Mouse (Mus musculus) right cerebral cortex, postnatal 36 days (tissue): ENCODE measurements at regions not wholly inside any gene's neighbourhood (a gene's known extent, or its start where the extent isn't known, plus 50 kb on each side); places are given as distances from the start of the nearest gene placed in this dataset.
"Not testable (repeated sequence)": the region's sequence is repeated elsewhere in the genome, so short reads cannot be mapped to it uniquely, and the experiment has no call there.

ENCODE experiments used
- DNase-seq, 2 experiments: peaks; one replicate each; pipeline ENCODE4 v3.0.0; 2022; ENCODE audit warnings: low spot score in 2 of 2, mixed read lengths in 1 of 2

GRCm38 (mm10) chr9:30668095-30668494, 241.2 kb downstream of the Snx19 start:
- no peak for DNase-seq

DNA sequence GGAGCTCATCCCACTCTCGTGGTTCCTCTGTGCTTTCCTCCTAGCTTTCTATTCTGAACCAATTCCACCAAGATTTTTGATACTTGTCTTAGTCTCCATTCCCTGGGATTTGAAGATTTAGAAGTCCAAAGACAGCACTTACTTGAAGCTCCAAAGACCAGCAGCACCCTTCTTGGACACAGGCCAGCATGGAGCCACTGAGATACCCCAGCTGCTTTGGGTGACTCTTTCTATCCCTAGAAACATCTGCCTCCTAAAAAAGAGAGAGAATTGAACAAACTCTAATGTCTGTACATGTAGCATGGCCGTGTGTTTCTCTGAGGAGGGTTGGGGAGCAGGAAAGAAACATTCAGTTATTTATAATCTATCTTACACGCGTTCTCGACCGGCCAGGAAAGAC, 235.5 kb downstream of the Snx19 start:
- DNase-seq = no peak

DNA sequence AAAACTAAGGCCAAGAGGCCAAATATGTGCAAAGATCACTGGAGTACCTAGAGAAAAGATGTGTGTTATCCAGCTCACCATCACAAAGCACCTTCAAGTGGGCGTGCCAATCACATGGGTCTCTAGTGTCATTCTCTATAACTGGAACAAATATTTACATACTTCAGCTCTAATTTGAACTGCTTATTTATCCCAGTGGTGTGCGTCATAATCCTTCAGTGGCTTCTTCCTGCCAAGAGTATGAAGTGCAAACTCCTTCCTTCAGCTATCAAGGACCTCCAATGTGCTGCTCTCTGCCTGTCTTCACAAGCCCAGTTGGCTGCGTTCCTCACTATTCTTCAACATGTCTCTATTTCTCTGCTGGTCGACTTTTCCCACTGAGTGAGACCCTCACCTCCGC, 227.1 kb downstream of the Snx19 start:
- DNase-seq = no peak

GRCm38 (mm10) chr9:30653210-30653609, 226.3 kb downstream of the Snx19 start:
- DNase-seq = no peak

DNA sequence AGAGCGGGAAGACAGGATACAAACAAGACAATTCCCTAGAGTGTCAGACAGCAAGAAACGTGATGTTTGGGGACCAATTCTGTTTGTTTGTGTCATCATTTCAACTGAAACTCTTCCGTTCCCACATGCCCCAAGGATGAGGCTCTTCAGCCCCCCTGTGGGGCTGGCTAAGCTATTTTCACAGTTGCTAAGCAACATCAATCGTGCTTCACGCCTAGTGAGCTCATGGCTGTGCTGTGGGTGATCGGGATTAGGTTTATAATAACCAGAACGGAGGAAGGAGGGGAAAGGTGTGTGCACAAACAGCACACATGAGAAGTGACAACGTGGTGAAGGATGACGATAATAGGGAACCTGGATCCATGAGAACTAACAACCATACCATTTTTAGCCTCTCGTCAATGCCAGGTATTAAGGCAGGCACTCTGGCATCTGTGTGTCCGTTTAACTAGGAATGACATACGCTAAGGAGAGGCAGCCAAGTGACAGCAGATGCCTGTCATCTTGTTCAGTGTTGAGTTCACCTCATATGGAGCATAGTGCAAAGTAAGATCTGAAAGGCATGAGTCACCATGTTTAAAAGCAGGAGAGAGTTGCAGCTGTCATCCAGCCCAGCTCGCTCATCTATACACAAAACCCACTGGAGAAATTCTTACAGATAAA, 222.6 kb downstream of the Snx19 start:
- DNase-seq = peak in 1 of 2 experiments; percentile 20

DNA sequence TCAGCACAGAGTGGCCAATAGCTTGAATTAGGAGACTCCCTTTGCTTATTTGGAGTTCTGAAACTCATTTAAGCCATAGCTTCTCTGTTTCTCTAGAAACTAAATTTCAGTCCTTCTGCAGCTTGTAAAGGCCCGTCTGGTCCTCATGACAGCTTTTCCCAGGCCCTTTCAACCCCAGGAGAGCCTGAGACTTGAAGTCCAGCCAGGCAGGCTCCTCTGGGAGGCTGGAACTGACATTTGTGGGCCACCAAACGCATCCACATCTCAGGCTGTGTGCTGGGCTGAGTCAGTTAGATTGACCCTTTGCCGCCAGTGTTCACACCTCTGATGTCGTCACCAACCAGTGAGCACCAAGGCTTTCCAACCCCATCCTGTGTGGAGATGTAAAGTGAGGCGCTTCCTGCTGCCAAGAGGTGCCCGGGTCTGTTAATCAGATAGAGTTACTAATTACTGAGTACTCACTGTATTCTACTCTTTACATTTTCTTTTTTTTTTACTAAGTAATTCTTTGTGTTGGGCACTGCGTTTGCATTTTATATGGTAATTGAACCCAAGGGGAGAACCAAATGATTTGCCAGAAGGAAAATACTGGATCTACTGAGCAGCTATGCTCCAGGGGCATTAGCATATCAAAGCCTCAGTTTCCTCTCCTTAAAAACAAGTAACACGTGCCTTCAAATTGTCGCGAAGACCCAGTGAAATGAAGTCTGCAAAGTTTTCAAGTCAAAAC, 207.0 kb downstream of the Snx19 start:
- no peak for DNase-seq

DNA sequence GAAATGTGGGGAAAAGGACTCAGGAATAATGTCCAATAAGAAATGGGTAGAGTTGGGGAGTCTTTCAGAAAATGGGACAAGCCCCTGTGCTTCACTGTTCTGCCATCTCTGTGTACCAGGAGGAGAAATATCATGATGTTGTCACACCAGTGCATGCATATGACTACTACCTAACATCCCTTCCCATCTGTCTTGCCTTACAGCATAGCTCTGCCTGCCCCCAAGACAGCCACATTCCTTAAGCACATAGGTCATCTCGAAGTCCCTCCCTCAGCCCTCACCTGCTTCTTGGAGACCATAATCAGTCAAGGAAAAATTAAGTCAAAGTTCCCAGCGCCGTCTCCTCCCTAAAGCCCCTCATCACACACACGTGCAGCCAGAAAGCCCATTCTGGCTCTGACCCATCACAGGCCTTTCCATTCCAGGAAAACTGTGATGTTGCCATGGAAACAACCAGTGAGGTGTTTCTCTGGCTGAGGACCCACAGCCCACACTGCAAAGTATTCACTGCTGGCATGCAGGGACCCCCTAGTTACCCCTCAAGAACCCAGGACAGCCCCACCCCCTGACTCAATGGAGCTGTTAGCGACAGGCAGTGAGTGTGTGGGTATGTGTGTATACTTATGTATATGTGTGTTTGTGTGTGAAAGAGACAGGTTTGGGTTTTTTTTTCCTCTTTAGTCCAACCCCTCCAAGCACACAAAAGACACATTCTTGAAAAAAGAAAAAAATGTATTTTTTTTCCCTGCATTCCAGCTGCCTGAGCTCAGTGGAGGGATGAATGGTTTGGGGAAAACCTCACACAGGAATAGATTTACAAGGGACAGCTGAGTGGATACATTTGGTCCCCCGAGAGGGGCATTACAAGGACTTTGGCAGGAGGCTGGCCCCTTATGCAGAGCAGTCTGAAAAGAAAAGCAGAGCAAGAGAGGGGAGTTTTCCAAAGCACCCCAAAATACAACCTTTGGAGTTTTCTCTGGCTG, 205.5 kb downstream of the Snx19 start:
- DNase-seq = no peak

DNA sequence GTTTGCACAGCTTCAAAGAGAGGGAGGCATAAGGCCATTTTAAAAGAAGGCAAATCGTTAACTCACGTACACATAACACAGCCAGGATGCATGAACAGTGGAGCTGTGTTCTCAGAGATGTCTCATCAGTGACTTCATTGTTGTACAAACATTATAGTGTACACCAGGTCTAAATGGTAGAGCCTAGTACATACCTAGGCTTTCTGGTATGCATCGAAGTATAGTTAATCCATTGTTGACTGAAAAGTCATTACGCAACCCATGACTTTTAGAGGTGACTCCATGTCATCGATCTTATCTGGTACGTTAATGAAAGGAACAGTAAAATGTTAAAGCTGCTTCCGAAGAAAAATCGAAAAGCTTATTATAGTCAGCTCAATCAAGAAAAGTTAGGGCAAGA, 198.7 kb downstream of the Snx19 start:
- DNase-seq = no peak

GRCm38 (mm10) chr9:30625090-30625489, 198.2 kb downstream of the Snx19 start:
- no peak for DNase-seq

DNA sequence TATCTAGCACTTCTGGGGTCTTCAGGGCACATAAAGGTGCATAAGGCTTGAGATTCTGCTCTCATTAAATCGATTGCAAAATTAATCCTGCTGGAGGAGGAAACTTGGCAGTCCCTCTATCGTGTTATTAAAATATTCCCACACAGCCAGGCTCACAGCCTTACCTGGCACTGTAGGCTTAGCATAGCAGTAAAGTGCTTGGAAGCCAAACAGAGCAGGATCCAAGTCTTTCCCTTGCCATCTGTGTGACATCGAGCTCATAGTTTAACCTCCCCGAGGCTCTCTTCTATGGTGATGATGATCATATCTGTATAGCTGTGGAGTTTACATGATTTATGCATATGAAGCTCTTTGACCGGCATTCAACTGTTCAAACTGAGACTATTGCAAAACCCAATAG, 197.6 kb downstream of the Snx19 start:
- DNase-seq = no peak

DNA sequence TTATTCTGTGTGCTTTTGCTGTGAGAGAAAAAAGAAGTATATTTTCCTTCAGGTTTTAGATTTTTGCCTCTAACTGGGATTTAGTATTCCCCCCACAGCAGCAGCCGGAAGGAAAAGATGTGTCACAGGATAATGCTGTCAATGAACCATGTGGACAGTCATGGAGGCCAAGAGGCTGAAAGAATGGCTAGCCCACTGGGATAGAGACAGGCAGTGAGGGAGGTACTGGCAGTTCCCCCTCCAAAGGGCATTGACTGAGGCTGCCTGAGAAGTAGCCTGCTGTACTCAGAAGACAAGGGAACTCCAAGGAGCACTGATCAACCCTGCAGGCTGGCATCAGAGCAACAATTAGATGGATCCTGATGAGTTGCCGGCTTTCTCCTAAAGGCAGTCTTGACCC, 192.4 kb downstream of the Snx19 start:
- DNase-seq = no peak

GRCm38 (mm10) chr9:30618181-30618580, 191.3 kb downstream of the Snx19 start:
- DNase-seq = no peak

GRCm38 (mm10) chr9:30613715-30614114, 186.8 kb downstream of the Snx19 start:
- DNase-seq = no peak

DNA sequence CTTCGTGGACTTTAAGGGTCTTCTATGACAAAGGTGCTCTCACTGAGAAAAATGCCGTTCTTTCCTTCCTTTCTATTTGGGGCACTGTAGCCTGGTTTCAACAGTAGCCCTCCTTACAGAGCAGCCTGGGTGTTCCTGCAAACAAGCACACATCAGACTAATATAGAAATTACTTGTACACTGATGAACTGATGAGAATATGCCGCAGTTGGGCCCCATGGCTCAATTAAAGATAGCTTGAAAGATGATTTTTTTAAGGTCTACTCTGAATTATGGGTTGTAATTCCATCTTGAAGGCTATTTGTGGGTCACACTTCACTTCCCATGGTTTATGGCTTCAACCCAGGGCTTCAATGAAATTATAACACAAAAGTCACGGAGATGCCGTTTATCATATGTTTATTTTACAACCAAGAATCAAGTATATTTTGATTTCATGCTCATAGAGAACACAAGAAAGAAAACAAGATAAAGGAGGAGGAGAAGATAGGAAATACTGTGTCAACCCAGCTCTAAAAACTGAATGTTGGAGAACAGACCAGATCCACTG, 186.2 kb downstream of the Snx19 start:
- no peak for DNase-seq

DNA sequence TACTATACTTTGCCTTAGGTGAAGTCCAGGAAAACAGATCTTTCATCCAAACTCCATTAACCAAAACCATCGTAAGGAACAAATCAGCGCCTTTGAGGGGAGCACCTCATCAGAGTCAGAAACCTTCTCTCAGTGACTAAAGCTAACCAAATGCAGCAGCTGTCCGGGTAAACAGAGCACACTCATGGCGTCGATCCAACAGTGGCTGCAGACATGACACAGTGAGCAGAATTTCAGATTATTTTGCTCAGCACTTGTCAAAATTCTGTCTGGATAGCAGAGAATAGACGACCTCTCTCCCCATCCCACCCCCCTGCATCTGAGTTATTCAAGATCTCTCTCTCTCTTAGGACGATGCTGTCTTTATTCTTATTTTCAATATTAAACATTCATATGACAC, 183.4 kb downstream of the Snx19 start:
- no peak for DNase-seq

DNA sequence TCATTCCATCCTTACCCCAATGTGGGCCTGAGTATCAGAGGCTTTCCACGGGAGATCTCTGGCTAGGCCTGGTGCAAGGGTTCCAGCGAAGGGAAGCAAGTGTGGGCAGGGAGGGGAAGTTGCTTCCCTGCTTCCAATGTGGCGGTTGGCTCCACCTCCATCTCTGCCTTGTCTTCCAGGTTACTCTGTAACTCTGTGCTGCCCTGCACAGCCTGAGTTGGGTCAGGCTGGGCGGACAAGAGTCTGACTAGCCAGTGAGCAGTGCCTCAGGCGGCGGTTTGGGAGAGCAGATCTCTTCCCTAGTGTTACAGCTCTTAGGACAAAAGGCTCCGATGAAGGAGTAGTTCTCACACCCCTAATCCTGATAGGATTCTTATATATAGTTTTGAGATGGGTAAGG, 172.8 kb downstream of the Snx19 start:
- no peak for DNase-seq

- DNase-seq = no peak
Measured at GRCm38 (mm10) chr9:30597691-30598090, 170.8 kb downstream of the Snx19 start.

DNA sequence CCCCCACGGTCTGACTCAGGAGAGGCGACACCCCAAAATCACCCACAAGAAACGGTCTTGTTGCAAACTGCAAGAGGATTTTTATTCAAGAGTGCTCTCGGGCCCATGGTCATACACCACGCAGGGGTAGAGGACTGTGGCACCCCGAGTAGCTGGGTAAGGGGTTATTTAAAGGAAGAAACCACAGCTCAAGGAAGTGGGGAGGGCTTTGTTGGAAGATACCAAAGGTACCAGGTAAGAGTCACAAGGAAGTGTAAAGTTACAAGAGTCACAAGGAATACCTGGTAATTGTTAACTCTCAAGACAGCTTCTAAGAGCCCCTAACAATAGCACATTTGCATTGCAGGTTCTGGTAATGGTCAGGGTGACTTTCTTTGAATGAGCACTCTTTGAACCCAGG, 170.2 kb downstream of the Snx19 start:
- not testable (repeated sequence) for DNase-seq

GRCm38 (mm10) chr9:30592601-30593000, 165.7 kb downstream of the Snx19 start:
- DNase-seq = no peak

DNA sequence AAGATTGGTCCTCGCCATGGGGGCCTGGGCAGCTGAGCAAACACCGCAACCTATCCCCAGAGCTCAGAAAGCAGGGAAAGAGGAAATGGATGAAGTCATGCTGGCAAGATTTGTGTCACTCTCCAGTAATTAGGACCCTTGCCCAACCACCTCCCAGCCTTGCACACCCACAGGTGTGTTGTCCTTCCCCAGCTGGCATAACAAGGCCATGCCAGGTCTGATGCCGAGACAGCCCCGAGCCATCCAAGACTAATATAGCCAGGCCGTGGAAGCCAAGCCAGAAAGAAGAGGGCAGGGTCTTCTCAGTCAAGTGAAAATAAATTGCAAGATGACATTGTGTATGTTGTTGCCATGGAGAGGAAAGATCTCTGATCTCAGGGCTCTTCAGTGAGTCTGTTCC, 164.3 kb downstream of the Snx19 start:
- no peak for DNase-seq

GRCm38 (mm10) chr9:30590661-30591179, 163.8 kb downstream of the Snx19 start:
- DNase-seq = peak; percentile 2 to 39
